Mouse (Mus musculus) thymus, postnatal 36 days (tissue): Measurements from ENCODE around the gene Uggt2.

Experiments
- DNase-seq, 2 experiments: peaks; one replicate each; pipeline ENCODE4 v3.0.0; 2022; ENCODE audit warnings: mixed read lengths in 2 of 2

Gene Uggt2

DNA sequence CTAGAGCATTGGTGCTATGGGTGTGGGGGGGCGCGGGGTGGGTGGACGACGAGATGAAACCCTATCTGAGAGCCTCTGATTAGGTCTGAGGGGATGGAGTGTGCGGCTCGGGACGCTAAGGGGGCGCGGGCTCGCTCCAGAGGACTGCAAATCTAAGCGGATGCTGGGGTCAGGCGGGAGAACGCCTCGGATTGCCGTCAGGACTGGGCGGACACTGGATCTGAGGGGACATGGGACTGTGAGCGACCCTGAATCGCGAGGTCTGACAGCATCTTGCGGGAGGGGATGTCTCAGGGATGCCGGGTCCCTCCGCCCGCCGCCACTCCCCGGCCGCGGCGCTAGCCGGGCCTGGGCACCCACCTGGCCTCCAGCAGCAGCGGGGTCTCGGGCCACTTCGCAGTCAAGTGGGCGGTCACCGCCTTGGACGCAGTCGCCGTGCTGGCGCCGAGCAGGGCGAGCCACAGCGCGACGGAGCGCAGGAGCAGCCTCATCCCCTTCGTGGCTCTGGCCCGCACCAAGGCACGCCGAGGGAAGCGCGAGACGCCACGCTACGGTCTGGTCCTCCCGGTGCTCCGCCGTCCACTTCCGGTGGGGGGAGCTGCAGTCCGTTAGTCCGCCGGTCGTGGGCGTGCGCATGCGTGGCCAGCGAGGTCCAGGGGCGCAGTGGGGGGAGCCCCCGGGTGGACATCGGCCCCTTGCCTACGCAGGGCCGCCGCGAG, at the start of gene Uggt2:
Uggt2 (minus strand) TSS at position 580 of the 719 bp plus-strand sequence.
- DNase-seq: peak in 1 of 2 experiments; percentile 12

DNA sequence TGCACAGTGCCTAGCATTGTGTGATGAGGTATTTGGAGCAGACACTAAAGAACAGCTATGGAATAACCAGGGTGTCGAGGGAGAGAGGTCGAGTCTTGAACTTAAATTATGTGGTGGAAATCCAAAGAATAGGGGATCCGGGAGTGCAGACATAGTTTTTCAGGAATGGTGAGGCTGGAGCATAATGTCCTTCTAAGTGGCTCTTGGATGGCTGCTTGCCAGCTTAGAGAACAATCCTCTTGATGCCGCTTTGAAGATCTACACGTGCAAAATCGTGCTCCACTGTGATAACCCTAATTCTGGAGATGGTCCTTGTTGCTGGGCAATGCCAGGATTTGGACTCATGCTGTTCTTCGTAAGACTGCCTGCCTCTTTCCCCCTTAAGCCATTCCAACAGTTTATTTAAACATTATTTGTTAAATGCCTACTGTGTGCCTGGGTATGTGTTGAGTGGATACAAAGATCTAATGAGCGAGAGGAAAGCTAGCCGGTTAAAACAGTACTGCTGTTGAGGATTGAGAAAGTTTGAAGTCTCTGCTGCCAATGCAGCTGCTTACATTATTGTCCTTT, 40.2 kb upstream of the Uggt2 start:
- no peak for DNase-seq

DNA sequence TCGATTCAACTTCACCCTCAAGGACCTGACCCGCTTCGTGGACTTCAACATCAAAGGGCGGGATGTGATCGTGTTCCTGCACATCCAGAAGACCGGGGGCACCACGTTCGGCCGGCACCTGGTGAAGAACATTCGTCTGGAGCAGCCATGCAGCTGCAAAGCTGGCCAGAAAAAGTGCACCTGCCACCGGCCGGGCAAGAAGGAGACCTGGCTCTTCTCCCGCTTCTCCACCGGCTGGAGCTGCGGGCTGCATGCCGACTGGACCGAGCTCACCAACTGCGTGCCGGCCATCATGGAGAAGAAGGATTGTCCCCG, 39.5 kb upstream of the Uggt2 start:
- peak in 1 of 2 experiments; percentile 6 for DNase-seq

DNA sequence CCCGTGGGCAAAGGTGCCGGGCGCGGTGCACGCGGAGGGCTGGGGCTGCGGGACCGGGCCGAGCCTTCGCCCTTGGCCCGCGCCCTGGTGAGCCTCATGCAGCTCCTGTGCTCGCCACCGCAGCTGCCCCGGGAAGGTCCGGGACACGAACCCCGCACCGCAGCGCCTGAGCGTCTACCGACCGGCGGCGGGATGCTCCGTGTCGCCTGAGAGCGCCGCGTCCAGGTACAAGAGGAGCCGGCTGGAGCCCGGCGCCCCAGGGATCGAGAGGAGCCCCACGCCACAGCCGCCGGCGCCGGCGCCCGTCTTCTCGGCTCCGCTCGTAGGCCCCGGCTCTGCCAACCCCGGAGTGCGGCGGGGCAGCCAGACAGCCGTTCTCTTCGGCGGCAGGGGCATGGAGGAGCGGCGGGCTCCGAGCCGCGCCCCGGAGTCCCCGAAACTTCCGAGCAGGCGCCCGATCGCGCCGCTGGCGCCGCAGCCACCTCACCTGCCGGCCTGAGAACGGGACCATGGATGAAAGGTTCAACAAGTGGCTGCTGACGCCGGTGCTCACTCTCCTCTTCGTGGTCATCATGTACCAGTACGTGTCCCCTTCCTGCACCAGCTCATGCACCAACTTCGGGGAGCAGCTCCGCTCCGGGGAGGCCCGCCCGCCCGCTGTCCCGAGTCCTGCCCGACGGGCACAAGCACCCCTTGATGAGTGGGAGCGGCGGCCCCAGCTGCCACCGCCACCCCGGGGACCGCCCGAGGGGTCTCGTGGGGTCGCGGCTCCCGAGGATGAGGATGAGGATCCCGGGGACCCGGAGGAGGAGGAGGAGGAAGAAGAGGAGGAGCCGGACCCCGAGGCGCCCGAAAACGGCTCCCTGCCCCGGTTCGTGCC, 38.9 kb upstream of the Uggt2 start, which contains the start of gene Hs6st3:
Hs6st3 (plus strand) TSS at position 436 of the 880 bp plus-strand sequence.
- peak in 1 of 2 experiments; percentile 11 for DNase-seq

DNA sequence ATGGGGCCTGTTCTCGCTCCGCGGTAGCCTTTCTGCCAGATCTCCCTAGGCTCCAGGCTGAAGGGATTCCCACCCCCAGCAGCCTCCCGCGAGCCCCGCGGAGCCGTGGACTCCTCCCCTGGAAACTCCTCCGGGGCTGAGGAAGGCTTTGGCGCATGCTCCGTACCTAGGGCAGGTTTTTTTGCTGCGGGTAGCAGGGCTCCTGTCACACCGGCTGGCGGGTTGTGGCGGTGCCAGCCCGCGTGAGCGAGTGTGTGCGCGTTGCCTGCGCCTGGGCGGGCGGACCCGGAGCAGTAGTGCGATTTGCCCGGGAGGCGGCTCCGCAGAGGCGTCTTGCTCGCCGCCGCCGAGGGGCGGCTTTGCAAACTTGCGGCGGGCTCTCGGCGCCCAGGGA, 38.3 kb upstream of the Uggt2 start:
- DNase-seq: peak; percentile 4 to 10

DNA sequence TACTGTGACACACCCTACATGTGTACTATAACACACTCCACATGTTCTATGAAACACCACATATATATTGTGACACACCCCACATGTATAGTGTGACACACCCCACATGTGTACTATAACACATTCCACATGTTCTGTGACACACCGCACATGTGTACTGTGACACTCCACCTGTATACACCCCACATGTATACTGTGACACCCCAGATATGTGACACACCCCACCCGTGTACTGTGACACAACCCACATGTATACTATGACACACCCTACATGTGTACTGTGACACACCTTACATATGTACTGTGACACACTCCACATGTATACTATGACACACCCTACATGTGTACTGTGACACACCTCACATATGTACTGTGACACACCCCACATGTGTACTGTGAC, 28.1 kb upstream of the Uggt2 start:
- no peak for DNase-seq

DNA sequence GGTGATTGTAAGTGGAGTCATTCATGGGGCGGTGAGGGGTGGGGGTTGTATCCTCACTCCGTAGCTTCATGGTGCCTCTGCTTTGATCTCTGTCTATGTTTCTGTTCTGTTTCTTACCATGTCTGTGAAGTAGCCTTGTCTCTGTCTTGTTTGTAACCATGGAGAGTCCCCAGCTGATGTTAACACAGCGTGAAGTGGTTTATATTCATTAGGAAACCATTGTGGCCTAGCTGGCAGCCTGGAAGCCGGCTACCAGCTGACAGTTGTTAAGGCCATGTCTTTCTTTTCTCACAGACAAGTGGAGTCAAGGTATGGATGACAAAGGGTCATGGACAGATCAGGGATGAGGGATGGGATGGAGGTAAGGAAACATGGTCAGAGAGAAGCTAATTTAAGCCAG, 26.6 kb upstream of the Uggt2 start:
- DNase-seq: no peak

DNA sequence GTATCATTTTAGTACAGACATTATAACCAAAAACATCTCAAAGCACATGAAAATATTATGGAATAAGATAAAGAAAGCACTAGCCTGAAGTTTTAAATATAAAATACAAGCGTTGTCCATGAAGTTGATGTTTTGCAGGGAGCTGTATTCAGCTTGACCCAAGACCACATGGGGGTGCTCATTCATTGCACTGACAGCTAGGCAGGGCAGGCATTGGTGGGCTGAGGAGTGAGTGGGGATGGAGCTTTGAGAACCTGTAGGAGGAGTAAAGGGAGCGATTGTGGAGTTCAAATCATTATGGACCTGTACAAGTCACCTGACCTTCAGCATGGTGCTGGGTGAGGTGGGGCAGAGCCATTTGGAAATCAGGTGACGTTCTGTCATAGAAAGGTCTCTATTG, 24.8 kb upstream of the Uggt2 start:
- no peak for DNase-seq

DNA sequence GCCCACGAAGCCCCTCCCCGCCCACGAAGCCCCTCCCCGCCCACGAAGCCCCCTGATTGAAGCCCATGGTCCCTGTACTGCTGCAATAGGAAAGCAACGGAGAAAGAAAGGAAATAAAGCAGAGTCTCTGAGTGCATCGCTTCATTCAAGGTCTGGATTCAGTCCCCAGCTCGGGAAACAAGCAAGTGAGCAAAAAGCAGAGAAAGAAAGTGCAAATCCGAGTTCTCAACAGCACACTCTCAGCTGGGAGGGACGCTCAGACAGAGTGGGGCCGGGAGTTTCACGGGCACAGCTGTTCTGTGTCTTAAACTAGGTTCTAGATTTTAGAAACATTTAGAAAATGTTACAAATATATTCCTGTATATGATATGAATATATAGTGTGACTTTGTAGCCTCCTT, 24.4 kb upstream of the Uggt2 start:
- DNase-seq: no peak

DNA sequence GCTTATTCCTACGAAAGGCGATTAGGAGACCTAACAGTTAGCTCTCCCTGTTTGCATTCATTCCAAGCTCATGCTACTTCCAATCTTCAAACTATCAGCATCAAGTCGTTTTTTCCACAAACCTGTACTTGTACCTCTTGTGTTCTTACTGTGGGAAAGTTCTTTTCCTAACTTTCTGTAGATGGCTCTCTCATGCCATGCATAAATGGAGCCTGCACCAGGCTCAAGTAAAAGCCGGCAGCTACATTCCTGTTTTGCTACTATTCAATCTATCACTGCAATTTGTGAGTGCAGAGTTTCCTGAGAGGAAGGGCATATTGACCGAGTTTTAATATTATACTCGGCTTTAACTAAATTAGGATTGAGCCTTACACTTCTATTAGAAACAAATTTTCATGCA, 13.3 kb upstream of the Uggt2 start:
- DNase-seq: no peak

DNA sequence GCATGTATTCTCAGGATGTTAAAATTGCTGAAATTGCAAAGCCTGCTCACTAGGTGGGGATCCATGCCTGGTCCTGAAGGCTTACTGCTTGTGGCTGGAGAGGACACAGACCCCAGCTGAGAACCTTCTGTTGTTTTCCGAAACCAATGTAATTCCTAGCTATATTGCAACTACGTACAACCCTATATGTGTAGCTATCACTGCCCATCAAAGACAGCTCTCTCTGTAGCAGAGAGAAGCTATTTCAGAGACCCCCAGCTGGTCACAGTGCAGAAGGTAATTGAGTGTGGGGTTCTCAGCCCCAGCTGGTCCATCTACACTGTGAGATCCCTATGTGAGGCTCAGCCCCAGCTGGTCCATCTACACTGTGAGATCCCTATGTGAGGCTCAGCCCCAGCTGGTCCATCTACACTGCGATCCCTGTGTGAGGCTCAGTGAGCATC, 10.6 kb upstream of the Uggt2 start:
- DNase-seq: no peak

DNA sequence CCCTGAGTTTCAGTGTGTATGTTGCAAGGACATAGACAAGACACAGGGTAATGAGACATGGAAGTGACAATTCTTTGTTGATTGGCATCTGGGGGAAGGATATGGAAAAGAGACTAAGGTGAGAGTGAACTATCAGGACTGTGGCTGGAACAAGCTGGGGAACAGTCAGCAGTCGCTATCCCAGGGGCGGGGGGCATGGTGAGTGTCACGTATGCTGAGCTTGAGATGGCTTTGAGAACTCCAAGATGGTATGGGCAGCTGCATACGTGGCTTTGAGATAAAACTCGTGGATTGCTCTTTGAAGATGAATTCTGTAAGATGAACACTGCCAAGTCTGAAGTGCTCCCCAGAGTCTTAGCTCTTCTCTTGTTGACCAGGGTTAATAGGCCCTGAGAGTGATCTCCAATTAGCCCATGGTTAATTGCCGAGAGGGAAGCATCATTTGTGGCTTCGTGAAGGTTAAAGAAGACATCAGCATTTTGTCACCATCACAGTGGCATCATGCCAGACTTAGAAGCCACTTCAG, 9.6 kb upstream of the Uggt2 start:
- DNase-seq: no peak

DNA sequence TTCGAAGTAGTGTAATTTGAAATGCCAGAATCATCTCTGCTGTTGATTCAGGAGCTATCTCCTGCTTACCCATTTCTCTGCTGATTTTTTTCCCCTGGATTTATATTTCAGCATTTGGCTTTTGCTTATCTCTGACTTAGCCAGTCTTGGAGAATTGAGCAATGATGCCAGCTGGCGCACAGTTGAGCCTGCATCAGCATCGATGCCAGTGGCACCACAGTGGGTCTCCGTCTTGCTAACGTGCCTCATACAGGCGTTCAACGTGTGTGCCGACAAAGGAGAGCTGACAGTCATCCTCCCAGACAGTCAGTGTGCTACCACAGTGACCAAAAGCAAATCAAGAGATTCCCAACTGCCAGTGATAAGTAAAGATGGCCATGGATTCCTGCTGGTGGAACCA, 8.4 kb upstream of the Uggt2 start:
- DNase-seq: no peak

DNA sequence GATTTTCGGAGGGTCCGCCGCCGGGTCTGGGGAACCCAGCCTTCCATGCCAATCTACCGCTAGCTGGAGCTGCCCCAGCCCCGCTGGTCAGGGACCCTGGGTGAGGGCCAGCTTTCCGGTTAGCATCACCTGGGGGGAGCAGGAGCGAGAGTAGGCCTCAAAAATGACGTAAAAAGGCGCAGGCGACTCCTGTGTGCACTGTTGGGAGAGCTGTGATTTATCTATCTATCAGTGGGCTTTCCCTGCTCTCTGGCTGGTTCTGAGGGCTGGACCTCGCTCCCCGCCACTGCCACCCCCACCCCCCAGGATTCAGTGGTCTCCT, 301 bp upstream of the Uggt2 start:
- DNase-seq: no peak

DNA sequence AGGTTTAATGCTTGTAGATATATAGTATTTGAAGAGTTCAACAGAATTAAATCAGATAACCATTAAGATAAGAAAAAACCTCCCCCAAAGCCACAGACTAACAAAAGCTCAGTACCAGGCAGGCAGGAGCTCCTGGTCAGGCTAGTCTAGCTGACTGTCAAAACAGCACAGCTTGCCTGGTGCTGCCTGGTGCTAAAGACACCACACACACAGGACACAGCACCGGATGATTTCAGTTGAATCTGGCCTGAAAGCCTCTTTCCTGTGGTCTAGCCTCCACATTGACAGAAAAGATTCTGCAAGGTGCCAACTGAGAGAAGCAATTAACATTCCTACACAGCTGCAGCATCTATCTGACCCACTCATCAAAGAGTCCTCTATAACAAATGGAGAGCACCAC, 37.4 kb downstream of the Uggt2 start:
- DNase-seq: no peak

DNA sequence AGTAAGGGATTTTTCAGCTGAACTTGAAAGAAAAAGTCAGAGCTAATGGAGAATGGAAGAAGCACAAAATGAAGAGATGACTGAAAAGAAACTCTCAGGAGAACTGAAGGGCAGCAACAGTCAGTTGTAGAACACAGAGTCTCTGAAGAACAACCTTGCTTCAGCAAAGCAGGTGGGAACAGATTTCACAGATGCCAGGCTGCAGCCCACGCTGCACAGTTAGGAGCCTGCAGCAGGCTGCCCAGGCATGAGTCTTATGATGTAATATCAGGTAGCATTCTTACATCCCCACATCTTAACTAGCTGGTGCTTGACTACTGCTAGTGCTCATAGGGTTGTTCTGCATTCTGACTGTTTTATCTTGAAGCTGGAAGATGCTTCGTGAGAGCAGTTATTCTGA, 38.5 kb downstream of the Uggt2 start:
- DNase-seq: no peak

DNA sequence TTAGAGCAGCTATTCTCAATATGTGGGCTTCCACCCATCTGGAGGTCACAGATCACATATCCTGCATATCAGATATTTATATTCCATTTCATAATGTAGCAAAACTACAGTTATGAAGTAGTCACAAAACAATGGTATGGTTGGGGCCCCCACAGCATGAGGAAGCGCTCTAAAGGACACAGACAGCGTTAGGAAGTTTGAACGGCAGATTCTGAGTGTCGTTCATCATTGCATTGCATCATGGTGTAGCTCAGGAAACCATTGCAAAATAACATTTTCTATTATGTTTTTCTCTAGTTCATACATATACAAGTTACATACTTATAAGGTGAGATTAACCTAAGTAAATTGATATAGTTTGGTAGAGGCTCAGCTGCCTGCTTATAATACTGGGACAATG, 42.2 kb downstream of the Uggt2 start:
- no peak for DNase-seq

DNA sequence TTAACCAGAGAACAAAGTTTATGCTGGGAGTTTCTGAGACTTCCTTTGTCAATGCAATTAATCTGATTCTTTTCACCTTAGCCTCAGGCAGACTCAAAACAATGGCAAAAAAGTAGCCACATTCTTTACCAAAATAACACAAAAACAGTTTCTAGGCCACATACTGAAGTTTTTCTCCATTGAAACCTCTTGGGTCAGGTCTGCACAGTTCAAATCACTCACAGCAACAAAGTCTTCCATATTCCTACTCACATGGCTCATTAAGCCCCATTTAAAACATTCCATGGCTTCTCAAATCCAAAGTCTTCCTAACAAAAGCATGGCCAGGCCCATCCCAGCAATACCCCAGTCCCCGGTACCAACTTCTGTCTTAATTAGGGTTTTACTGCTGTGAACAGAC, 46.3 kb downstream of the Uggt2 start:
- no peak for DNase-seq

DNA sequence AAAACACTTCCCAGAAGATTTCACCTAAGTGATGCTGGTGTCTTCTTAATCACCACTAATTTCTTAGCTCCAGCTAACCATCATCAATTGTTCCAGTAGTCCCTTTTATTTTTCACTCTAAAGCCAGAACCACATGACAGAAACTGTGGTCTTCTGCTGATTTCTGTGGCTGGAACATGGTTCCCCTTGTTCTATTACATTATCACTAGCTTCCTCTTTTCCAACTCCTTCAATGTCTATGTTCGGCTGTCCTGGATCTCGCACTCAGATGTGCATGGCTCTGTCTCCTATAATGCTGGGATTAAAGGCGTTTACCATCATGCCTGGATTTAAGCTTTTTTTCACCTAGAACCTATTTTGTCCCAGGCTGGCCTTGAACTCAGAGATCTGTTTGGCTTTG, 46.9 kb downstream of the Uggt2 start:
- DNase-seq: no peak

DNA sequence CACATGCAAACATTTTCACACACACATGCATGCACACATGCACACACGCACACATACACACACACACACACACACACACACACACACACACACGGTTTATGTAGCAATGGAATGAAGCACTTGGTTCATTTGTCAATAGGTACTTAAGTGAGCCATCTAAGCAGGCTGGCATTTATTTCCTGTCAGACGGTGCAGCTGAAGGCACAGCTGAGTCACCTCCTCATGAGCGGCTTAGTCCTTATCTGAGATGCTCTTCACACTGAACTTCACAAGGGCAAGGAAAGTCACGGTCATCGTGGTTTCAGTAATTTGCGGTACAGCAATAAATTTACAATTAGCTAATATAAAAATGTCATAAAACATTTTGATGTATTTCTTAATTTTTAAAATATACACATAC, 55.5 kb downstream of the Uggt2 start:
- DNase-seq: no peak

DNA sequence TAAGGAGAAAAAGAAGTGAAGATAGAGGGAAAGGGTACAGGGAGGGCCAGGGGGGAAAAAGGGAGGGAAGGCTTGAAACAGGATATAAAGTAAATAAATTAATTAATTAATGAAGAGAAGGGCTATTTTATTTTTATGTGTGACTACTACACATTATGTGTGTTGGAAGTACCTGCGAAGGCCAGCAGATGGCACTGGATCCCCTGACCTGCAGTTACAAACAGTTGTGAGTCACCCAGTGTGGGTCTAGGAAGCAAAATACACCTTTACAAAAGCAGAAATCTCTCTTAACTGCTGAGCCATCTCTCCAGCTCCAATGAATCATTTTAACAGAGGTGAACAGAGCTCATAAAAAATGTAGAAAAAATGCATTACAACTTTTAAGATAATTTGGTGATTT, 59.0 kb downstream of the Uggt2 start:
- peak; percentile 31 for DNase-seq

DNA sequence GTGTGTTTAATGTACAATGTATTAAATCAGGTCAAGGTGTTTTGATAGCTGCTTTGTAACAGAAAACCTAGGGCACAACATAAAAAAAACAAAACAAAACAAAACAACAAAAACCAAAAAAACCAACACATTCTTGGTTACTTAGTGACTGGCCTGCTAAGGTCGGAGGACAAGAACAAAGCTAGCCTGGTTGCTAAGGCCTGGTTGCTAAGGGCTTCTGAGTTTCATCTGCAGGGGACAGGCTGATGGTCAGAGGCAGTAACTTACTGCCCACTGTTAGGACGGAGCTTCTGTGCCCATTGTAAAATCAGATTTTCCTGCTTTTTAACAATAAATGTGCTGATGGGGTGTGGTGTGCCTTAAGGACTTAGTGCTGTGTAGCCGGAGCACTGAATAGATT, 61.5 kb downstream of the Uggt2 start:
- no peak for DNase-seq

DNA sequence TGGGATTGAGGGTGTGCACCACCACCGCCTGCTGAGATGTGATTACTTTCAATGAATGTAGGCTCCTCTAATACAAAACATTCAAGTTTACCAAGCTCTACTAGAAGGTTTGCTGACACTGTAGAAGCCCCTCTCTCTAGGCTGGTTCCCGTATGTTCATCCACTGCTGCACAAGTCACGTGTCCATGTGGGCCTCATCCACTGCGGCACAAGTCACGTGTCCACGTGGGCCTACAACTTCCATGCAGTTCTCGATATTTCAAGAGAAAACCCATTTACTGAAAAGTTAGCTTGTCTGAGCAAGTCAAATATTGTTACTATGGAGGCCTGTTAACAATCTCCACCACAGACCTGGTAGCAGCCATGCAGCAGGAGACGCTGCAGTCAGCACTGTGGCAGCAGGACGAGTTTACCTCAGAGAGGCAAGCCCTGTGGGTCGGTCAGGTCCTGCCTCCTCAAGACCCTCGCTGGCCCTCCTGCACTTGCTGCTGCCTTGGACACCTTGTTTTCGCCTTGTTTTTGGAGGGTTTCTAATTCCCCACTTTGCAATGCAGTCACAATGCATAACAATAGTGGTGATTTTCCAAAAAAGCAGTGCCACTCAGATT, 62.0 kb downstream of the Uggt2 start:
- DNase-seq: no peak
